Comparison of ENCODE assay signal across 7 mouse cellular contexts in the genomic region with DNA sequence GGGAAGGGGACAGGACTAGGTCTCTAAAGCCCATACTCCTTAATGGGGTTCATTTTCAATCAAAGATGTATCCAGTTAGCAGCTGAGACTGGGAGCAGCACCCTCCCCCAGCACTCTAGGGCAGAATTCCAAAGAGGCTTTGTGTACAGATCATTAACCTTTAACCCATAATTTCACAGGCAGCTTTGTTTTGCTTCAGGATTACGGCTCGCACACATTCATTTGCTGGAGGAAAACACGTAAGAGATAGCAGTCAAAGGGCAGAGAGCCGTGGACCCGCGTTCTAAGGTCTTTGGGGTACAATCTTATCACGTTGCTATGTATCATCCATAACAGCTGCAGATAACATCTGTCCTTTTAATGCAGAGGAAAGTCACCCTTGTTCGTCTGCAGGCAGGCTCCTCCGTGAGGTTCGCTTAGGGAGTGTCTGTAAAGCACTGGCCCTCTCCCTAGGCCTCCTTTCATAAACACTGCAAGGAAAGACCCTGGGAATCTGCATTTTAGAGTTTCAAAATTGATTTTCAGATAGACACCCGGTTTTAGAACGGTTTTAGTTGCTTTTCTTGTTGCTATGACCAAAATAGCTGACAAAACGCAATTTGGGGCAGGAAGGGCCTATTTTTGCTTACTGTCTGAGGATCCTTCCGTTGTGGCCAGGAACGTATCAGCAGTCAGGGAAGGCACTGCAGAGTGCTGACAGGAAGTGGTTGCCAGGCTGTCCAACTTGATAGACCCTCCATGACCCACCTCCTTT. TPM values are rescaled to one million over a fixed set of nuclear protein-coding genes. Genes with fewer than 3 reads are reported as not detected.
DNase-seq lines count a peak whose midpoint lies in the region; ATAC-seq and TF ChIP-seq lines count a peak whose summit lies in the region.

No protein-coding gene starts in this region.

- no peak for TF ChIP-seq CTCF in C2C12 (IDR thresholded peaks at IDR 0.05; ENCODE audit: control insufficient read depth, insufficient read depth, insufficient read length)
- no peak for TF ChIP-seq CTCF in G1E (IDR thresholded peaks at IDR 0.05; ENCODE audit: low read depth, low read length)

- no peak overlapping the region for H3K4me3 ChIP-seq in C2C12 (ENCODE audit: insufficient read depth, poor library complexity, severe bottlenecking)
- H3K4me3 ChIP-seq in G1E (ENCODE audit: low read depth, low read length), result no peak overlapping the region
- H3K4me3 ChIP-seq in intestine, embryonic 14.5 days (ENCODE audit: low read depth, low read length), result no peak overlapping the region
- peak overlapping the region; percentile 4; the same call in 1 of the 2 replicates for H3K4me3 ChIP-seq in liver, embryonic 15.5 days (replicated peaks)

- H3K79me3 ChIP-seq in C2C12 (ENCODE audit: low read depth), result no peaks in the 10 kb centered on the region

- no peaks in the 10 kb centered on the region for H3K9me3 ChIP-seq in G1E (replicated peaks)
- no peaks in the 10 kb centered on the region for H3K9me3 ChIP-seq in intestine, embryonic 14.5 days (ENCODE audit: control insufficient read depth, low read length)
- H3K9me3 ChIP-seq in liver, embryonic 15.5 days (replicated peaks), result no peaks in the 10 kb centered on the region

- 7% methylated on average over 15 of the region's 15 CpGs for WGBS in intestine, embryonic 14.5 days
- WGBS in liver, embryonic 15.5 days (ENCODE audit: insufficient replicate concordance), result 3% methylated on average over 15 of the region's 15 CpGs

- peak; percentile 87 for ATAC-seq in G1E (ENCODE audit: extremely low read depth, insufficient number of reproducible peaks, low FRiP score, poor library complexity, severe bottlenecking)
- ATAC-seq in intestine, embryonic 14.5 days (replicated peaks; ENCODE audit: low FRiP score, low TSS enrichment, low read depth), result peak; percentile 85
- peak; percentile 47 for ATAC-seq in liver, embryonic 15.5 days (ENCODE audit: insufficient read depth)

- H3K4me1 ChIP-seq in G1E (ENCODE audit: insufficient read depth, low read depth, low read length), result peaks cover 16% of the 10 kb centered on the region
- peaks cover 31% of the 10 kb centered on the region for H3K4me1 ChIP-seq in intestine, embryonic 14.5 days (replicated peaks; ENCODE audit: control insufficient read depth, insufficient read depth, low read length)
- H3K4me1 ChIP-seq in liver, embryonic 15.5 days (replicated peaks), result peaks cover 28% of the 10 kb centered on the region

- H3K36me3 ChIP-seq in C2C12 (ENCODE audit: control insufficient read depth, insufficient read depth) (no peaks in the 10 kb centered on the region), G1E (replicated peaks) (no peaks in the 10 kb centered on the region)
- H3K36me3 ChIP-seq in intestine, embryonic 14.5 days (ENCODE audit: control insufficient read depth, insufficient read depth, low read length), result no peaks in the 10 kb centered on the region
- H3K36me3 ChIP-seq in liver, embryonic 15.5 days (replicated peaks), result no peaks in the 10 kb centered on the region

- H3K27ac ChIP-seq in intestine, embryonic 14.5 days (ENCODE audit: low read depth), result peak overlapping the region; percentile 80
- H3K27ac ChIP-seq in liver, embryonic 15.5 days (replicated peaks), result peak overlapping the region; percentile 70

- H3K4me2 ChIP-seq in intestine, embryonic 14.5 days (ENCODE audit: low read length), result peak overlapping the region; percentile 20
- peak overlapping the region; percentile 47 for H3K4me2 ChIP-seq in liver, embryonic 15.5 days

- H3K9ac ChIP-seq in intestine, embryonic 14.5 days (ENCODE audit: low read length), result no peak overlapping the region
- peak overlapping the region; percentile 20; the same call in 1 of the 2 replicates for H3K9ac ChIP-seq in liver, embryonic 15.5 days

- H3K79me2 ChIP-seq in C2C12 (ENCODE audit: control insufficient read depth, insufficient read depth), result no peaks in the 10 kb centered on the region

- H3K27me3 ChIP-seq in C2C12 (ENCODE audit: control insufficient read depth, insufficient read depth, insufficient read length) (no peaks in the 10 kb centered on the region), G1E (ENCODE audit: insufficient read depth, low read length) (peaks cover 4% of the 10 kb centered on the region; the same call in 1 of the 2 replicates)
- H3K27me3 ChIP-seq in intestine, embryonic 14.5 days (replicated peaks; ENCODE audit: control insufficient read depth, insufficient read depth, low read length), result no peaks in the 10 kb centered on the region
- H3K27me3 ChIP-seq in liver, embryonic 15.5 days, result peaks cover 3% of the 10 kb centered on the region; the same call in 1 of the 2 replicates

- DNase-seq in G1E (ENCODE audit: low spot score), result peak; percentile 23
- peak; percentile 45 for DNase-seq in forelimb bud, embryonic 11.5 days (ENCODE audit: low read depth, low spot score)
- DNase-seq in intestine, embryonic 14.5 days (ENCODE audit: low spot score), result peak; percentile 76
- peak; percentile 86 for DNase-seq in retina, embryonic 14.5 days (ENCODE audit: low spot score)
- DNase-seq in cerebellum, adult 8-10 months, result no peak

- no peak overlapping the region for H3ac ChIP-seq in C2C12 (ENCODE audit: control insufficient read depth, insufficient read length, low read depth)

TF ChIP-seq in C2C12, 6 proteins besides CTCF, POLR2A, EP300 and RAD21:
- TF ChIP-seq USF1 (IDR thresholded peaks at IDR 0.05; ENCODE audit: low read depth) (no peak), MYOD1 (IDR thresholded peaks at IDR 0.05; ENCODE audit: control insufficient read depth, insufficient read length, low read depth) (peak; percentile 55)

RNA-seq across cellular contexts. Expression of gene Gmpr, which starts 52.0 kb away (rescaled TPM):
- polyA plus RNA-seq in C2C12 (2012; fragmentation: generic; extraction: Trizol), result 12.9 TPM
- total RNA-seq in G1E (2014; fragmentation: Nextera tagmentation), result 82.4 and 85.9 TPM in 2 replicates
- total RNA-seq in G1E (2017), result 309 and 311 TPM in 2 replicates
- polyA plus RNA-seq in G1E (2012), result 372 and 448 TPM in 2 replicates
- 33.6 and 35.9 TPM in 2 replicates for polyA plus RNA-seq in intestine, embryonic 14.5 days (2014; fragmentation: Nextera tagmentation; extraction: Ambion mirVana)
- 265 and 273 TPM in 2 replicates for polyA plus RNA-seq in liver, embryonic 15.5 days (2015; fragmentation: Nextera tagmentation; extraction: Ambion mirVana)
